Mouse (Mus musculus) megakaryocyte progenitor cell, adult 5-6 weeks (primary cell): ENCODE data around the gene Fam19a5. TPM values are rescaled to one million over a fixed set of nuclear protein-coding genes. Genes with fewer than 3 reads are reported as not detected.

Source experiments
- ATAC-seq: replicated peaks from 2 replicates; pipeline ENCODE4 v1.8.0; 2016; ENCODE audit warnings: mild to moderate bottlenecking, moderate TSS enrichment, inconsistent platforms; ENCODE audit not compliant: poor library complexity
- total RNA-seq, 2 experiments: library from RNA; stranded (forward) in 1 of 2; stranded (reverse) in 1 of 2; fragments of 157-497, 149-512 nt in 1 of 2; fragments of 200-1000 nt in 1 of 2; gene quantifications; 2 replicates each; pipeline versions ENCODE4 v1.2.3 to v1.2.4; 2015 to 2017

Fam19a5 gene
- total RNA-seq (2015) (not detected in 2 replicates), total RNA-seq (2017) (not detected in 2 replicates)

- ATAC-seq: no peak
These were observed at the start of gene Fam19a5 for GRCm38 (mm10) chr15:87543599-87544338. Fam19a5 (plus strand) TSS chr15:87544299.

DNA sequence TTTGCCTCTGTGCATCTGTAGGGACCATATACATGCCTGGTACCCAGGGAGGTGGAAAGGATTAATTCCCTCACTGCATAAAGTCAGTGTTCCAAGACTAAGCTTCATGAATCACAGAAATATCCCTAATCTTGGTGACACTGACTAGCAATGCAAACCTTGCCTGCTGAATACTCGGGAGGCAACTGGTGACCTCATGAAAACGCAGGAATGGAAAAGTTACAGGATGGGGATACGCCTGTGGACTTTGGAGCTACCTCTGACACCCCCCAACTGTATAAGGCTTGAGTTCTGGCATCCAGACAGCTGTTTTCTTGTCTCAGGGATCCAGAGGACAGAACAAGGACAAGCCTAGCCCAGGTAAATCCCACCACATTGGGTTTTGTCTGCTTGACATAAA lies 42.4 kb upstream of the Fam19a5 start:
- no peak for ATAC-seq

DNA sequence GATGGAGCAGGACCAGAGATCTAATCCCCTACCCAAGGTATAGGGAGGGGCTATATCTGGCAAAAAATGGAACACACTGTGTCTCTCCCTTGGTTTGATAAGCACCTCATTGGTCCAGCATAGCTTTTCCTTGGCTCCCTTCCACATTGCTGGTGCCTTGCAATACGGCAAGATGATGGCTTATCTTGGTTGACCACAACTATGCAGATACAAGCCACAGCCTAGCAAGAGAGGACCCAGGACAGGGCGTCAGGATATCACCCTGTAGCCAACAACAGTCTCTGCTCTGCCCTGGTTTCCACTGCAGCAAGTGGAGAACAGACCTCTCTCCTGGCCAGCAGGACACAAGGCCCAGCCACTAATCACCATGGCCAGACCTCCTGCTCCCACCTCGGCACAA lies 36.8 kb upstream of the Fam19a5 start:
- ATAC-seq: no peak

GRCm38 (mm10) chr15:87510886-87511285 lies 33.2 kb upstream of the Fam19a5 start:
- ATAC-seq: no peak

GRCm38 (mm10) chr15:87518161-87518560 lies 25.9 kb upstream of the Fam19a5 start:
- ATAC-seq: no peak

GRCm38 (mm10) chr15:87529271-87529670 lies 14.8 kb upstream of the Fam19a5 start:
- no peak for ATAC-seq

DNA sequence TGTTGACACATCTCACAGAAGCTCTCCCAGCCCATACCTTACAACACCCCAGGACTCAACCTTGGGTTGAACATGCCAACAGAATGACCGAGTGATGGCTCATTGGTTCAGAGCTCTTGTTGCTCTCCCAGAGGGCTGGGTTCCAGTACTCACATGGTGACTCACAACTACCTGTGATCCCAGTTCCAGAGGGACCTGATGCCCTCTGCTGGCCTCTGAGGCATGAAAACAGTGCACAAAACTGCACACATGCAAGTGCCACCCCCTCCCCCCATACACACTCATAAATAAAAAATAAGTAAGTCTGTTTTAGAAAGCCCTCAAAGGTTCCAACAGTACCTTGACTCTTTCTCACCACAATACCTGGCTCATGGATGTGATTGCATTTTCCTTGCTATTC lies 2.4 kb upstream of the Fam19a5 start:
- ATAC-seq: no peak

- ATAC-seq: 0 out of 2 replicates have a peak, but pooled peaks have one; percentile 17
These were observed 466 bp downstream of the Fam19a5 start for GRCm38 (mm10) chr15:87544401-87545129.

DNA sequence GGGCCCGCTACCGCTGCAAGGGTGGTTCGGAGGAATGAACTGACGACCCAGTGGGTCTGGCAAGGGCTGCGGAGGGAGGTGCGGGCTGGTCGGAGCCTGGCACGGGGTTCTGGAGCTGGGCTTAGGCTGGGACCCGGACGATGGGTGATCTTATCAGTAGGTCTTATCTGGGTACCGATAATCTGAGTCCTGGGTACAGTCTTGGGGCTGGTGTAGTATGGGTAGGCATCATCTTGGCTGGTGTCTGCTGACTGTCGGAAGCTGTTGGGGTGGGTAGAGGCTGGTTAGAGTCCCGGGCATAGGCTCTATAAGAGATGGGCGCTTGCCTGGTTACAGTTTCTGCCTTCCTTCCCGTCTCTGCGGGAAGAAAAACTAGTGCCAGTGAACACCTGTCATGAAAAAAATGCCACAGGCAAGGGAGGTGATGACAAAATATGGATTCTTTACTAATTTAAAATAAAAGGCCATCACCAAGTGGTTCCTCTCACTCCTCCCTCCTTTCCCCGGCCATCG lies 1.1 kb downstream of the Fam19a5 start:
- no peak for ATAC-seq

GRCm38 (mm10) chr15:87545731-87546360 lies 1.7 kb downstream of the Fam19a5 start:
- no peak for ATAC-seq

DNA sequence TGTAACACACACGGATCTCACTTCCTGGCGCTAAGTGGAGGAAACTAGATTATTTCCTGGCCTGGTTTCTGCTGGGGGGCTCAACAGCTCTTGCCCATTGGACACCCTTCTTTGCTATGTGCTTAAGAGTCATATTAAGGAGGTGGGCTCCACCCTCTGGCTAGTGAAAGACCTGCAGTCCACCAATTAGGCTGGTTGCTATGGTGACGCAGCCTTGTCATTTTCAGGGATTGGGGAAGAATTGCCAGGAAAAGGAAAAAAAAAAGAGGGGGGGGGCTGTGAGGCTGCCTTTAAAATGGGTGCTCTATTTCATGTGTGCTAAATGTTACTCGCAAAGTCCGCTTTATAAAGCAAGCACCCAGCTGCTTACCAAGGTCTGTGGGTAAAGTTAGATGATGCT lies 2.9 kb downstream of the Fam19a5 start:
- no peak for ATAC-seq

GRCm38 (mm10) chr15:87549724-87550123 lies 5.6 kb downstream of the Fam19a5 start:
- ATAC-seq: no peak

DNA sequence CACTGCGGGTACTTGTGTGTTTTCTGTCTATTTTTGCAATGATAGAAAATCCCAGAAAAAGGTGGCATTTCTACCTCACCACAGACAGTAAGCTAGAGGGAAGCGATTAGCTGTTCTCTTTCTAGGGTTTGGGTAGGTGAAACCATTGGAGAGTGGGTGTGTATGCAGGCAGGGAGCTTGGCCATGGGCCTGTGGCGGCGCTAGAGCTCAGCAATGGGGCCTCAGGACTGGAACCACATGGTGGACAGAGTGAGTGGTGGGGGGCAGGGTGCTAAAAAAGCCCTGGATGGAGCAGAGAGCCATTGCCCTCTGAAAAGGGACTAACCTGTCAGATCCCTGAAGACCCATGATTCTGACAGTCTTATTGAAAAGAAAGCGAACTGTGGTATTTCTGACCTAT lies 6.7 kb downstream of the Fam19a5 start:
- ATAC-seq: no peak

DNA sequence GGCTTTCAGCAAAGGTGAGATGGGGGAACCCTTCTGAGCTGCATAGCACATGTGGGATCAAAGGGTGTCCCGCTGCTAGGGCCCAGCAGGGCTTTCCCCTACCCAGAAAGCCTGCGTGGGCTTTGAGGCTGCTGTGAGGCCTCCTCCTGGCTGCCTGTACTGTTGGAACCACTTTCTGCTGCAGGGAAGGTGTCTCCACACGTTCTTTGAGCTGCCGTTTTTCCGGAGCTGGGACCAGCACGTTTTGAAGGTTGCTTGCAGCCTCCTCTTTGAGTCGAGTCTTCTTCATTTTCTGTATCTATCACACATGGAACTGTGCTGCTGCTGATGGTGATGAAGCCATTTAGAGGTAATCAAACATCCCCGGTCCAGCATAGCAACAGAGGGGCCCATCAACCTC lies 7.5 kb downstream of the Fam19a5 start:
- ATAC-seq: no peak

DNA sequence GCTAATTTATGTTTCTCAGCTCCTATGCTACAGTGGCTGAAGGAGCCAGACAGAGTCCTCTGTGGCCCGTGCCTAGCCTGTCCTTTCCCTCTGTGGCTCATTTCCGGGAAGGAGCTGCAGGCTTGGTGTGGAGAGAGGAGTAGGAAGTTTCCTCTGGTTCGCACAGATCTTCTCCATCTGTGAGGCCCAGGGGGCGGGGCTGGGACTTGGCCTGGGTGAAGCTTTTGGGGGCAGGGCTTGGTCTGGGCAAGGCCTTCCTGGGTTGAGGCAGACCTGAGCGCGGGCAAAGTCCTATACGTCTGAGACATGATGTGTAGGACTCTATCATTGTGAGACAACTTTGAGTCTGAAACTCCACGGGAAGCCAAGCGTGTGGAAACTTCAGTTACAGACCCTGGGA lies 11.7 kb downstream of the Fam19a5 start:
- ATAC-seq: no peak

DNA sequence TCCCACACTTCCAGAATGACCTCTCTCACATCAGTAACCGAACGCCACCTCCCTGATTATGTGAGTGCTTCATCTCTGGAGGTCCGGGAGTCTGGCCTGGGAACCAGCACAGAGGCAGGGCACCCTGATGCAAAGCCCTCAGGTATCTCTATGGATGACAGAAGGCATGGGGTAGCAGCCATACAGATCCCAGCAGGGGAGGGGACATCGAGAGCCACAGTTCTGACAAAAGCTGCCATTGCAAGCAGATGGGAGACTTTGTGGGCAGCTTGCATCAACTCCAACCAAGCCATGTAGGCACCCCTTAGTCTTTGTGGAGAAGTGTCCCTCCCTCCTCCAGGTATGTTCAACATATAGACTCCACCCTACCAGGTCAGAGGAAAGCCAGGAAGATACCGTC lies 20.2 kb downstream of the Fam19a5 start:
- no peak for ATAC-seq

DNA sequence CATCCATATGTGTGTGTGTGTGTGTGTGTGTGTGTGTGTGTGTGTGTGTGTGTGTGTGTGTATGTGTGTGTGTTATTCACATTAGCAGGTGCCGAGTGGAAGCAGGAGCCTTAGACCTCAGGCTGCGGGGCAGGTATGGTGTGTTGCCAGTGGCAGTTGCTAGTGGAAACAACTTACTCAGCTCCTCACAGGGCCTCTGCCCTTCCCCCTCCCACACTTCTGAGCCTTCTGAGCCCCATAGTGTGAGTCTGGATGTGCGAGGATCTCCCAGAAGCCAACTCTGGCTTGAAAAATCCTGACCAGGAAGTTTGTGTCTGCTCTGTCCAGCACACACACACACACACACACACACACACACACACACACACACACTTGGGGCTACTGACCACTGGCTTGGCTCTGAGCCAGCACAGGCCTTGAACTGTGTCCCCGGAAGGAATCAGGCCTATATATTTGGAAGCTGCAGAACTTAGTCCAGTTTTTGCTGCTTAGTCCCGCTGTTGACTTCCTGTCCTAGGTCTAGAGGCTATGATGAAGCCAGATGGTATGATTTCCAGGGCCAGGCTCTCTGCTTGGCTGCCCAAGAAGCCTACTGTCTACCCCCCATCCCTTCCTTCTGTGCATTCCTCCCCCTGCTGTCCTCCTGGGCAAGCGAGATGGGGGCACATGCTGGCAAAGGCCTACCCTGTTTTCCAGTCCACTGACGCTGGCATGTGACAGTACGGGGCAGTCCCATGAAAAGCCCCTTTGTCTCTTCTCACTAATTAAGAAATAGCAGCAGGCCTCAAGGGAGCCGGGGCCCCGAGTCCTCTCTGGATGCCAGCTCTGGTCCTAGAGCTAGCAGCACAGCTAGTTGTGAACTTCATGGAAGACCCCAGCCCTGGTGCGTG lies 22.2 kb downstream of the Fam19a5 start:
- ATAC-seq: no peak

DNA sequence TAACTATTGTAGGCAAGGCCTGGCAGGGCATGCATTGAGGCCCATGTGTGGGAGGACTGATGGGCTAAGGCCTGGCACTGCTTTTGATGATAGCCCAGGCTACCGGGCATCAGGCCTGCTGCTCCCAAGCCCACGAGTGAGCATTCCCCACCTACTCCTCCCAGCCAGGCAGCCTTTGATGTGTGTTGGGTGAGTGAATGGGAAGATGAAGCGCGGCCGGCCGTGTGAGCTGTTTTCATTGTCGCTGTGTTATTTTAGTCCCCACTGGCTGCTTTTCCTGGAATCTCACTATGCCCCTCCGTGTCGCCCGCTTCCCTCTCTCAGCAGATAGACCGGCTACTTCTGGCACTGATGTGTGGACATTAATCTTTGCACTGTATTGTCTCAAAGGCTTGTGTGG lies 26.1 kb downstream of the Fam19a5 start:
- no peak for ATAC-seq

DNA sequence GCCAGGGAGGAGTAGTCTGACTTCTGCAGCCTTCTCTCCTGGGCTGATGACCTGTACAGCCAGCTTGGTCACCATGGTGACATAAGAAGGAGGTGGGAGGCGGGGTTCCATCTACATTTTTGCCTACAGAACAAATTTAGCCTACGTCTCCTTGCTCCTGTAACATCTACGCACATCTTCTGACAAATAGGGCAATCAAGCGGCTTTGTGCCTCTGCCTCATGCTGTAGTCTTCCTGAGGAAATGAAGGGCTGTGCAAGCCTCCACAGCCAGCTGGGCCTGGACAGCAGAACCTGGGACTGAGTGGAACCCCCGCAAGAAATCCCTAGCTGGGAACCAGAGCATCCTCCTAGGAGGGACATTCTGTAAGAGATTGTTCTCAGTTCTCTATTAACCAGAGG lies 35.8 kb downstream of the Fam19a5 start:
- no peak for ATAC-seq

GRCm38 (mm10) chr15:87583921-87584621 lies 40.0 kb downstream of the Fam19a5 start:
- ATAC-seq: no peak
